Mouse (Mus musculus) hindbrain, embryonic 13.5 days (tissue): Measurements from ENCODE around the gene Spag9. TPM values are rescaled to one million over a fixed set of nuclear protein-coding genes. Genes with fewer than 3 reads are reported as not detected.

ENCODE experiments used
- ATAC-seq: fragments of 200-750 bp; cut with Nextera tagmentation; 2 replicates; pipeline ENCODE4 v1.8.0; 2017; ENCODE audit warnings: moderate TSS enrichment; ENCODE audit not compliant: low FRiP score
- H3K27ac ChIP-seq: fragments of 300-500 bp; sonication (generic); 2 replicates; pipeline ENCODE4 v1.5.1; 2015; ENCODE audit warnings: inconsistent platforms, mild to moderate bottlenecking, moderate library complexity
- H3K27me3 ChIP-seq: fragments of 300-500 bp; sonication (generic); 2 replicates; pipeline ENCODE4 v1.6.1; 2015; ENCODE audit warnings: mild to moderate bottlenecking, inconsistent platforms
- H3K36me3 ChIP-seq: fragments of 300-500 bp; sonication (generic); 2 replicates; pipeline ENCODE4 v1.6.1; 2015; ENCODE audit warnings: mild to moderate bottlenecking, inconsistent platforms
- H3K4me1 ChIP-seq: fragments of 300-500 bp; sonication (generic); replicated peaks from 2 replicates; pipeline ENCODE4 v1.6.1; 2015; ENCODE audit warnings: inconsistent platforms
- H3K4me2 ChIP-seq: fragments of 300-500 bp; sonication (generic); 2 replicates; pipeline ENCODE4 v1.6.1; 2015; ENCODE audit warnings: inconsistent platforms, mild to moderate bottlenecking, moderate library complexity
- H3K4me3 ChIP-seq: fragments of 300-500 bp; sonication (generic); 2 replicates; pipeline ENCODE4 v1.5.1; 2015; ENCODE audit warnings: mild to moderate bottlenecking, inconsistent platforms
- H3K9ac ChIP-seq: fragments of 300-500 bp; sonication (generic); 2 replicates; pipeline ENCODE4 v1.6.1; 2015; ENCODE audit warnings: mild to moderate bottlenecking, inconsistent platforms
- H3K9me3 ChIP-seq: fragments of 300-500 bp; sonication (generic); 2 replicates; pipeline ENCODE4 v1.6.1; 2016; ENCODE audit warnings: inconsistent platforms
- WGBS: fragments of 180-500 bp; shearing (Covaris S2); methylation state at CpG from one replicate; pipeline ENCODE4 v1.1.7; 2015; 5-methylcytosine and 5-hydroxymethylcytosine counted together
- polyA plus RNA-seq: library from polyadenylated mRNA; unstranded; fragments of >200 nt; fragmentation: Nextera tagmentation; extraction: Ambion mirVana; gene quantifications from 2 replicates; pipeline ENCODE4 v1.2.1, GENCODE M21; 2015

Gene Spag9
- polyA plus RNA-seq, 1 experiment from 2014 or later: 96.8 TPM

GRCm38 (mm10) chr11:94140540-94140939, 144.6 kb downstream of the Spag9 start:
- 84% methylated on average over 3 of the region's 3 CpGs for WGBS
- Histone ChIP-seq H3K9ac (no peak overlapping the region), H3K27me3 (no peaks in the 10 kb centered on the region), H3K4me3 (no peak overlapping the region), H3K9me3 (no peaks in the 10 kb centered on the region), H3K27ac (no peak overlapping the region), H3K4me2 (no peak overlapping the region), H3K4me1 (peaks cover 32% of the 10 kb centered on the region), H3K36me3 (no peaks in the 10 kb centered on the region)
- no peak for ATAC-seq

- WGBS: 50% methylated on average over 3 of the region's 3 CpGs
- H3K4me1 ChIP-seq: peaks cover 34% of the 10 kb centered on the region
- no peak overlapping the region for H3K4me2 ChIP-seq
- H3K9ac ChIP-seq: no peak overlapping the region
- H3K27me3 ChIP-seq: no peaks in the 10 kb centered on the region
- no peaks in the 10 kb centered on the region for H3K9me3 ChIP-seq
- no peak overlapping the region for H3K4me3 ChIP-seq
- no peak for ATAC-seq
- H3K36me3 ChIP-seq: no peaks in the 10 kb centered on the region
- H3K27ac ChIP-seq: no peak overlapping the region
These were observed 145.7 kb downstream of the Spag9 start for GRCm38 (mm10) chr11:94141564-94141963.

GRCm38 (mm10) chr11:94143336-94143735, 147.4 kb downstream of the Spag9 start:
- Histone ChIP-seq H3K9ac (no peak overlapping the region), H3K4me2 (no peak overlapping the region), H3K4me3 (no peak overlapping the region), H3K27ac (no peak overlapping the region), H3K4me1 (peaks cover 21% of the 10 kb centered on the region), H3K9me3 (no peaks in the 10 kb centered on the region), H3K36me3 (no peaks in the 10 kb centered on the region), H3K27me3 (no peaks in the 10 kb centered on the region)
- WGBS: 66% methylated on average over 2 of the region's 2 CpGs
- ATAC-seq: no peak

GRCm38 (mm10) chr11:94144771-94145539, 149.1 kb downstream of the Spag9 start:
- no peaks in the 10 kb centered on the region for H3K27me3 ChIP-seq
- no peak overlapping the region for H3K4me2 ChIP-seq
- H3K9me3 ChIP-seq: no peaks in the 10 kb centered on the region
- no peak overlapping the region for H3K4me3 ChIP-seq
- no peaks in the 10 kb centered on the region for H3K36me3 ChIP-seq
- WGBS: 71% methylated on average over 11 of the region's 11 CpGs
- H3K4me1 ChIP-seq: peaks cover 28% of the 10 kb centered on the region
- ATAC-seq: peak; percentile 41; the same call in 1 of the 2 replicates
- 0 out of 2 replicates have a peak overlapping the region, but pooled peaks have one; percentile 40 for H3K9ac ChIP-seq
- H3K27ac ChIP-seq: peak overlapping the region; percentile 85

GRCm38 (mm10) chr11:94146049-94146605, 150.2 kb downstream of the Spag9 start:
- Histone ChIP-seq H3K4me3 (no peak overlapping the region), H3K27me3 (no peaks in the 10 kb centered on the region), H3K27ac (peak overlapping the region; percentile 85; the same call in 1 of the 2 replicates), H3K9ac (no peak overlapping the region), H3K9me3 (no peaks in the 10 kb centered on the region), H3K4me2 (no peak overlapping the region), H3K36me3 (no peaks in the 10 kb centered on the region), H3K4me1 (peaks cover 40% of the 10 kb centered on the region)
- no peak for ATAC-seq
- 94% methylated on average over 14 of the region's 14 CpGs for WGBS

- H3K4me3 ChIP-seq: no peak overlapping the region
- H3K9me3 ChIP-seq: no peaks in the 10 kb centered on the region
- no peak overlapping the region for H3K27ac ChIP-seq
- no peak overlapping the region for H3K4me2 ChIP-seq
- H3K27me3 ChIP-seq: no peaks in the 10 kb centered on the region
- WGBS: 77% methylated on average over 11 of the region's 11 CpGs
- H3K9ac ChIP-seq: no peak overlapping the region
- peaks cover 42% of the 10 kb centered on the region for H3K4me1 ChIP-seq
- ATAC-seq: no peak
- no peaks in the 10 kb centered on the region for H3K36me3 ChIP-seq
These were observed 151.0 kb downstream of the Spag9 start for GRCm38 (mm10) chr11:94146733-94147485.

DNA sequence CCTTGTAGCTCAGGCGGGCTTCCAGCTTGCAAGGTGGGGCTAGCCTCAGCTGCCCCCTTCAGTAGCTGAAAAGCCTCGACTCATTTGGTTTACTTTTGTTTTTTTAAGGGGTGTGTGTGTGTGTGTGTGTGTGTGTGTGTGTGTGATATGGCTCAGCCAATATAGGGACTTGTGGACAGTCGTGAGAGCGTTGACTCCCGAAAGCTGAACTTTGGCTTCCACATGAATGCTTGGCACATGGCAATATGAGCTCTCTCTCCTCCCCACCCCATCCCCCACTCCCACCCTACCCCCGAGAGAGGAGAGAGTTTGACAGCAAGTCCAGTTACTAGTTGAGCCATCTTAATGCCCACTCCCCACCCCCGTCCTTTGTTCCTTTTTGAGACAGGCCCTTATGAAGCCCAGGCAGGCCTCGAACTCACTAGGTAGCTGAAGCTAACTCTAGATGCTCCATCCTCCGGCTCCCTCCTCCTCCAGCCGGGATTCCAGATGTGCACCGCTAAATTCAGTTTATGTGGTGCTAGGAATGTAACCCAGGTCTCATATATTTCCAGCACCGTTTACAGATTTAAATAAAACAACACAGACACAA, 152.3 kb downstream of the Spag9 start:
- WGBS: 41% methylated on average over 12 of the region's 12 CpGs
- Histone ChIP-seq H3K9me3 (no peaks in the 10 kb centered on the region), H3K4me2 (peak overlapping the region; percentile 75; the same call in 1 of the 2 replicates), H3K9ac (no peak overlapping the region), H3K36me3 (no peaks in the 10 kb centered on the region), H3K27me3 (no peaks in the 10 kb centered on the region), H3K27ac (no peak overlapping the region), H3K4me3 (no peak overlapping the region), H3K4me1 (peaks cover 42% of the 10 kb centered on the region)
- ATAC-seq: no peak

GRCm38 (mm10) chr11:94148931-94149491, 153.1 kb downstream of the Spag9 start:
- peak; percentile 53; the same call in 1 of the 2 replicates for ATAC-seq
- H3K4me1 ChIP-seq: peaks cover 42% of the 10 kb centered on the region
- H3K4me3 ChIP-seq: peak overlapping the region; percentile 42
- H3K27me3 ChIP-seq: no peaks in the 10 kb centered on the region
- WGBS: under 1% methylated on average over 46 of the region's 46 CpGs
- H3K9ac ChIP-seq: peak overlapping the region; percentile 79
- peak overlapping the region; percentile 92 for H3K27ac ChIP-seq
- H3K36me3 ChIP-seq: no peaks in the 10 kb centered on the region
- no peaks in the 10 kb centered on the region for H3K9me3 ChIP-seq
- peak overlapping the region; percentile 75 for H3K4me2 ChIP-seq

GRCm38 (mm10) chr11:94149509-94150259, 153.8 kb downstream of the Spag9 start:
- WGBS: 26% methylated on average over 16 of the region's 16 CpGs
- Histone ChIP-seq H3K36me3 (no peaks in the 10 kb centered on the region), H3K9me3 (no peaks in the 10 kb centered on the region)

DNA sequence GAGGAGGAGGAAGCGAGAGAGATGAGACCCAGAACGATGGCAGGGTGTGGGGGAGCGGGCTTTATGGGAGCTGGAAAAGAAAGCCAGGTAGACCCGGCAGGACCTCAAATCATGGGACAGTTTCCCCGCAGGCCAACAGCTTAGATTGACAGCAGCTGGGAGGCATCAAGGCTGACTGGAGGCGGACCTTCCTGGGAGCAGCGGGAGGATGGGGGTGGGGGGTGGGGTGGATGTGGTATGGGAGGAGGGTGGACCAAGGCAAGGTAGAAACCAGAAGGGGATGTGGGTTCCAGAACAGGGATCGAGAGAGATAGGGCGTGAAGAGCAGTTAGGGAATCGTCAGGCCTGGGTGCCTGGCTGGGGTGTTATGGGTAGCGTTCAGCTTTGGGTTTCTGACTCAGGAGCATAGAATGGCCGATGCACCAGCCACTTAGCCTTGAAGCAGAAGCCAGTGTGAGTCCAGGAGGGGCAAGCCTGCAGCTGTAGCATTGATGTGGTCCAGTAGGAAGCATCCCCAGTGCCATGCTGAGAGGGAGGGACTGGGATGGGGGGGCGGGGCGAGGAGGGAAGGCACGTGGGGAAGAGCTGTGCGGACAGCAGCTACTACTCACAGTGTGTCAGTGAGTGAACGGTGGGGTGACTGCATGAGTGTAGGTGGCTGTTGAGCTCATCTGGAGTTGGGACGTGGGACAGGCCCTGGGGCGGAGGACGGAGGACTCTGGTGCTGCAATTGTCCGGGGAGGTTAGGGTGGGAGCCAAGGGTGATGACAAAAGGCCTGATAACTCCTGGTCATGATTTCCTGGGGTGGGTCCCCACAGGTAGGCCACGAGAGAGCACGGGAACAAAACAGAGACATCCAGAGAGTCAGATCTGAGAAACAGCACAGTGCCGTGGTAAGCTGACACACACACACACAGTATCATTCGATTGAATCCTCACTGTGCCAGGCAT, 154.9 kb downstream of the Spag9 start:
- no peaks in the 10 kb centered on the region for H3K36me3 ChIP-seq
- H3K27ac ChIP-seq: no peak overlapping the region
- no peak for ATAC-seq
- H3K4me3 ChIP-seq: no peak overlapping the region
- H3K4me1 ChIP-seq: peaks cover 29% of the 10 kb centered on the region
- no peaks in the 10 kb centered on the region for H3K27me3 ChIP-seq
- no peak overlapping the region for H3K4me2 ChIP-seq
- peak overlapping the region; percentile 46; the same call in 1 of the 2 replicates for H3K9ac ChIP-seq
- H3K9me3 ChIP-seq: no peaks in the 10 kb centered on the region
- WGBS: 35% methylated on average over 25 of the region's 25 CpGs

More at GRCm38 (mm10) chr11:94149509-94150259, 153.8 kb downstream of the Spag9 start:
- Histone ChIP-seq H3K4me2 (peak overlapping the region; percentile 75), H3K9ac (peak overlapping the region; percentile 79), H3K27me3 (no peaks in the 10 kb centered on the region), H3K27ac (peak overlapping the region; percentile 92), H3K4me3 (peak overlapping the region; percentile 42), H3K4me1 (peaks cover 40% of the 10 kb centered on the region)
- ATAC-seq: peak; percentile 8; the same call in 1 of the 2 replicates
